Mouse (Mus musculus) heart, postnatal 0 days (tissue): Measurements from ENCODE around the gene Amigo1.

ENCODE experiments used
- CTCF ChIP-seq: IDR thresholded peaks from 2 replicates; pipeline ENCODE4 v1.5.1; 2016; ENCODE audit warnings: antibody characterized with exemption, control low read depth, low read depth
- EP300 ChIP-seq: IDR thresholded peaks from 2 replicates; pipeline ENCODE4 v1.6.1; 2016; ENCODE audit warnings: antibody characterized with exemption, low read depth

- TF ChIP-seq CTCF (no peak), EP300 (no peak)
Observed at GRCm38 (mm10) chr3:108139113-108139512, 47.0 kb upstream of the Amigo1 start.
